Comparison of ENCODE assay signal across 10 mouse cellular contexts in genomic region chr11:55041348-55041747, GRCm38 (mm10). TPM values are rescaled to one million over a fixed set of nuclear protein-coding genes. Genes with fewer than 3 reads are reported as not detected.
DNase-seq lines count a peak whose midpoint lies in the region; ATAC-seq and TF ChIP-seq lines count a peak whose summit lies in the region.
"Had no signal": no experiment of that assay in that cellular context is flagged by ENCODE, and none has a peak within 500 bp of the region (broad histone marks: within the 10 kb centered on the region; RNA-seq: fewer than 3 reads in every experiment).

No protein-coding gene starts in this region.

- no peak for TF ChIP-seq POLR2A in heart, adult 2 months (IDR thresholded peaks at IDR 0.05; ENCODE audit: insufficient read depth, low read depth, low read length)
- no peak for TF ChIP-seq POLR2A in CH12.LX (IDR thresholded peaks at IDR 0.05; ENCODE audit: low read depth, low read length)
- no peak for TF ChIP-seq POLR2A in cortical plate, adult 2 months (IDR thresholded peaks at IDR 0.05; ENCODE audit: extremely low read depth, insufficient read depth, low read length)

- no peak overlapping the region for H3K4me3 ChIP-seq in heart, adult 2 months
- H3K4me3 ChIP-seq in liver, embryonic 14.5 days (ENCODE audit: insufficient read depth in 1 of 2, low read depth in 2 of 2, low read length in 2 of 2): no peak overlapping the region
- H3K4me3 ChIP-seq in liver, embryonic 11.5 days (ENCODE audit: low read depth, low read length): no peak overlapping the region
- no peak overlapping the region for H3K4me3 ChIP-seq in CH12.LX (replicated peaks in 1 of 3; ENCODE audit: low read depth in 2 of 3, low read length in 2 of 3, poor library complexity in 1 of 3)
- no peak overlapping the region for H3K4me3 ChIP-seq in cortical plate, adult 2 months (ENCODE audit: insufficient read depth, low read length)
- no peak overlapping the region for H3K4me3 ChIP-seq in midbrain, embryonic 16.5 days (ENCODE audit: low read depth, low read length)
- H3K4me3 ChIP-seq: erythroblast, embryonic 14.5 days had no signal

- dilution Hi-C loops in CH12.LX (cut with MboI; ENCODE audit: extremely low pct_ligation_motif_present, extremely low pct_unique_long_range_greater_than_20kb, low sequenced_read_pairs): no loop called here

- peak; percentile 29 for TF ChIP-seq RAD21 in CH12.LX (IDR thresholded peaks at IDR 0.05; ENCODE audit: low read depth, low read length)

- no peaks in the 10 kb centered on the region for H3K9me3 ChIP-seq in liver, embryonic 14.5 days (ENCODE audit: control insufficient read depth, low read length)
- no peaks in the 10 kb centered on the region for H3K9me3 ChIP-seq in liver, embryonic 11.5 days (ENCODE audit: control insufficient read depth, low read length)
- peaks cover 7% of the 10 kb centered on the region for H3K9me3 ChIP-seq in CH12.LX (replicated peaks; ENCODE audit: low read length)
- H3K9me3 ChIP-seq in midbrain, embryonic 16.5 days (replicated peaks; ENCODE audit: control insufficient read depth, low read length, poor library complexity, severe bottlenecking): no peaks in the 10 kb centered on the region

- TF ChIP-seq CTCF in heart, adult 2 months (IDR thresholded peaks at IDR 0.05): peak; percentile 69
- peak; percentile 56 for TF ChIP-seq CTCF in liver, embryonic 14.5 days (IDR thresholded peaks at IDR 0.05; ENCODE audit: low read depth)
- TF ChIP-seq CTCF in CH12.LX (conservative IDR thresholded peaks at IDR 0.05 in 1 of 2, IDR thresholded peaks at IDR 0.05 in 1 of 2; ENCODE audit: low read depth in 2 of 2, low read length in 2 of 2): peak; percentile 48 to 58; a peak in 3 of 4 replicates
- 0 out of 2 replicates have a peak, but pooled peaks have one; percentile 6 for TF ChIP-seq CTCF in cortical plate, adult 2 months (IDR thresholded peaks at IDR 0.05; ENCODE audit: extremely low read depth, insufficient read depth, low read length)

- no peak for DNase-seq in heart, adult 2 months
- DNase-seq in heart, postnatal 14 days: no peak
- no peak for DNase-seq in liver, embryonic 14.5 days (ENCODE audit: low read depth in 3 of 3, low spot score in 3 of 3)
- DNase-seq in liver, embryonic 11.5 days (ENCODE audit: low spot score): no peak
- DNase-seq in CH12.LX (ENCODE audit: extremely low read depth): no peak
- DNase-seq in embryo, embryonic 10.5 days (ENCODE audit: low spot score): no peak
- DNase-seq: kidney, postnatal 14 days had no signal

- 87% methylated on average over 4 of the region's 4 CpGs for WGBS in heart, adult 2 months
- WGBS in liver, embryonic 14.5 days (ENCODE audit: insufficient replicate concordance): 51% methylated on average over 4 of the region's 4 CpGs
- 79% methylated on average over 4 of the region's 4 CpGs for WGBS in liver, embryonic 11.5 days
- 86% methylated on average over 4 of the region's 4 CpGs for WGBS in midbrain, embryonic 16.5 days

- H3K4me1 ChIP-seq in heart, adult 2 months (ENCODE audit: control insufficient read depth, insufficient read depth, low read length): peaks cover 2% of the 10 kb centered on the region
- no peaks in the 10 kb centered on the region for H3K4me1 ChIP-seq in liver, embryonic 14.5 days (replicated peaks; ENCODE audit: control insufficient read depth in 2 of 2, insufficient read depth in 2 of 2, low read length in 1 of 2)
- H3K4me1 ChIP-seq in liver, embryonic 11.5 days (replicated peaks; ENCODE audit: control insufficient read depth, insufficient read depth, low read length): no peaks in the 10 kb centered on the region
- peaks cover 2 to 18% of the 10 kb centered on the region in 2 experiments; a peak in 2 of 4 replicates for H3K4me1 ChIP-seq in CH12.LX (ENCODE audit: control insufficient read depth in 1 of 2, insufficient read depth in 2 of 2)
- H3K4me1 ChIP-seq in cortical plate, adult 2 months (ENCODE audit: control insufficient read depth, insufficient read depth, low read length): no peaks in the 10 kb centered on the region
- H3K4me1 ChIP-seq in midbrain, embryonic 16.5 days (ENCODE audit: control insufficient read depth, insufficient read depth, low read length): no peaks in the 10 kb centered on the region

- no peaks in the 10 kb centered on the region for H3K79me2 ChIP-seq in heart, adult 2 months (replicated peaks; ENCODE audit: control insufficient read depth, insufficient read depth, low read length)
- no peaks in the 10 kb centered on the region for H3K79me2 ChIP-seq in CH12.LX (replicated peaks; ENCODE audit: control insufficient read depth, extremely low read depth, insufficient read depth, poor library complexity, severe bottlenecking)

- H3K27ac ChIP-seq in heart, adult 2 months: no peak overlapping the region
- no peak overlapping the region for H3K27ac ChIP-seq in liver, embryonic 14.5 days
- no peak overlapping the region for H3K27ac ChIP-seq in liver, embryonic 11.5 days (ENCODE audit: low read depth, low read length)
- H3K27ac ChIP-seq in CH12.LX (ENCODE audit: insufficient read depth, low read depth): no peak overlapping the region
- H3K27ac ChIP-seq in cortical plate, adult 2 months (ENCODE audit: insufficient read depth, low read length): no peak overlapping the region
- no peak overlapping the region for H3K27ac ChIP-seq in midbrain, embryonic 16.5 days (ENCODE audit: low read length)

- intact Hi-C loops in heart, adult 2 months (cut with DNase I): no loop called here
- intact Hi-C loops in heart, postnatal 14 days (cut with DNase I): no loop called here

- no peak overlapping the region for H3K4me2 ChIP-seq in liver, embryonic 14.5 days (ENCODE audit: low read depth)
- no peak overlapping the region for H3K4me2 ChIP-seq in liver, embryonic 11.5 days
- H3K4me2 ChIP-seq in CH12.LX (ENCODE audit: insufficient read depth, low read depth, poor library complexity, severe bottlenecking): no peak overlapping the region
- H3K4me2 ChIP-seq in midbrain, embryonic 16.5 days (ENCODE audit: low read length): no peak overlapping the region

- H3K27me3 ChIP-seq in heart, adult 2 months (ENCODE audit: control insufficient read depth, insufficient read depth, low read length): no peaks in the 10 kb centered on the region
- H3K27me3 ChIP-seq in liver, embryonic 14.5 days (ENCODE audit: control insufficient read depth, insufficient read depth, low read length): no peaks in the 10 kb centered on the region
- no peaks in the 10 kb centered on the region for H3K27me3 ChIP-seq in liver, embryonic 11.5 days (replicated peaks; ENCODE audit: control insufficient read depth, insufficient read depth, low read length)
- H3K27me3 ChIP-seq in CH12.LX (replicated peaks): no peaks in the 10 kb centered on the region
- H3K27me3 ChIP-seq in midbrain, embryonic 16.5 days (ENCODE audit: control insufficient read depth, insufficient read depth, low read depth, low read length): no peaks in the 10 kb centered on the region

- ATAC-seq in liver, embryonic 14.5 days (ENCODE audit: insufficient read depth): no peak
- no peak for ATAC-seq in liver, embryonic 11.5 days (replicated peaks; ENCODE audit: low FRiP score)
- ATAC-seq in midbrain, embryonic 16.5 days: no peak

- no peaks in the 10 kb centered on the region for H3K36me3 ChIP-seq in heart, adult 2 months (ENCODE audit: control insufficient read depth, insufficient read depth, low read length)
- H3K36me3 ChIP-seq in liver, embryonic 14.5 days (replicated peaks; ENCODE audit: control insufficient read depth, insufficient read depth, low read depth): no peaks in the 10 kb centered on the region
- H3K36me3 ChIP-seq in liver, embryonic 11.5 days (ENCODE audit: control insufficient read depth, insufficient read depth, low read length): no peaks in the 10 kb centered on the region
- no peaks in the 10 kb centered on the region for H3K36me3 ChIP-seq in CH12.LX (replicated peaks in 1 of 2; ENCODE audit: control insufficient read depth in 1 of 2, insufficient read depth in 1 of 2, low read length in 1 of 2)
- no peaks in the 10 kb centered on the region for H3K36me3 ChIP-seq in midbrain, embryonic 16.5 days (ENCODE audit: control insufficient read depth, insufficient read depth, low read length)

- H3K9ac ChIP-seq in heart, adult 2 months (ENCODE audit: low read depth, low read length): no peak overlapping the region
- no peak overlapping the region for H3K9ac ChIP-seq in liver, embryonic 14.5 days (replicated peaks)
- no peak overlapping the region for H3K9ac ChIP-seq in liver, embryonic 11.5 days (ENCODE audit: low read depth, low read length)
- H3K9ac ChIP-seq in CH12.LX (ENCODE audit: insufficient read depth, low read depth): no peak overlapping the region
- H3K9ac ChIP-seq in midbrain, embryonic 16.5 days (ENCODE audit: low read depth, low read length): no peak overlapping the region

- TF ChIP-seq EP300 in heart, adult 2 months (IDR thresholded peaks at IDR 0.05; ENCODE audit: insufficient read depth, low read depth, low read length): no peak
- TF ChIP-seq EP300 in liver, embryonic 14.5 days (IDR thresholded peaks at IDR 0.05; ENCODE audit: low read depth): no peak
- TF ChIP-seq EP300 in CH12.LX (IDR thresholded peaks at IDR 0.05; ENCODE audit: low read length): no peak

- in situ Hi-C loops in CH12.LX (cut with MboI; ENCODE audit: low pct_ligation_motif_present, low pct_unique_long_range_greater_than_20kb, low sequenced_read_pairs): loop anchor here (5.0 kb wide), 3 partner anchors 41 to 121 kb away; no protein-coding TSS in a partner anchor

RNA-seq across cellular contexts. Expression of gene Anxa6, which starts 8.1 kb away (rescaled TPM):
- total RNA-seq in heart, adult 2 months (2021): 100 to 1,000 TPM; 205 to 213 TPM
- polyA plus RNA-seq in heart, adult 2 months (2012; rRNA removed): 136 and 193 TPM in 2 replicates
- 100 to 1,000 TPM; 252 to 259 TPM for total RNA-seq in heart, postnatal 14 days (2021)
- polyA plus RNA-seq in liver, embryonic 14.5 days (2012; rRNA removed): 21.2 and 24.2 TPM in 2 replicates
- polyA plus RNA-seq in liver, embryonic 14.5 days (2014; fragmentation: Nextera tagmentation; extraction: Ambion mirVana): 36.7 and 42.1 TPM in 2 replicates
- polyA plus RNA-seq in liver, embryonic 11.5 days (2014; fragmentation: Nextera tagmentation; extraction: Ambion mirVana): 78.5 and 86.6 TPM in 2 replicates
- total RNA-seq in CH12.LX (2012; rRNA removed): 163 and 168 TPM in 2 replicates
- 115 and 125 TPM in 2 replicates for total RNA-seq in CH12.LX (2014; rRNA removed)
- polyA plus RNA-seq in CH12.LX (2012; ENCODE audit: insufficient read length, low read depth): 162 and 163 TPM in 2 replicates
- 89.3 and 93.8 TPM in 2 replicates for polyA plus RNA-seq in cortical plate, adult 2 months (2012; rRNA removed)
- 36.3 and 37.0 TPM in 2 replicates for polyA plus RNA-seq in midbrain, embryonic 16.5 days (2015; fragmentation: Nextera tagmentation; extraction: Ambion mirVana)

RNA-seq across cellular contexts. Expression of gene Ccdc69, which starts 36.6 kb away (rescaled TPM):
- total RNA-seq in heart, adult 2 months (2021): 1 to 10 TPM; 6.5 to 9.7 TPM
- 9.2 and 24.8 TPM in 2 replicates for polyA plus RNA-seq in heart, adult 2 months (2012; rRNA removed)
- total RNA-seq in heart, postnatal 14 days (2021): 10 to 100 TPM; 11.9 to 12.8 TPM
- polyA plus RNA-seq in liver, embryonic 14.5 days (2012; rRNA removed): 0.61 and 0.77 TPM in 2 replicates
- polyA plus RNA-seq in liver, embryonic 14.5 days (2014; fragmentation: Nextera tagmentation; extraction: Ambion mirVana): 1.0 and 1.1 TPM in 2 replicates
- polyA plus RNA-seq in liver, embryonic 11.5 days (2014; fragmentation: Nextera tagmentation; extraction: Ambion mirVana): 1.2 and 1.4 TPM in 2 replicates
- total RNA-seq in CH12.LX (2012; rRNA removed) (4.3 and 4.4 TPM in 2 replicates), CH12.LX (2014; rRNA removed) (0.27 TPM in 1 of 2 replicates, not detected in the other)
- 0.23 and 0.61 TPM in 2 replicates for polyA plus RNA-seq in CH12.LX (2012; ENCODE audit: insufficient read length, low read depth)
- polyA plus RNA-seq in cortical plate, adult 2 months (2012; rRNA removed): 0.58 and 0.72 TPM in 2 replicates
- polyA plus RNA-seq in midbrain, embryonic 16.5 days (2015; fragmentation: Nextera tagmentation; extraction: Ambion mirVana): 0.19 and 0.27 TPM in 2 replicates
- polyA plus RNA-seq: erythroblast, embryonic 14.5 days had no signal

RNA-seq across cellular contexts. Expression of gene Gm2a, which starts 56.6 kb away (rescaled TPM):
- total RNA-seq in heart, adult 2 months (2021): 10 to 100 TPM; 10.3 to 10.8 TPM
- polyA plus RNA-seq in heart, adult 2 months (2012; rRNA removed): 18.6 and 19.8 TPM in 2 replicates
- 10 to 100 TPM; 11.5 to 13.2 TPM for total RNA-seq in heart, postnatal 14 days (2021)
- 5.1 and 5.5 TPM in 2 replicates for polyA plus RNA-seq in liver, embryonic 14.5 days (2012; rRNA removed)
- 14.2 and 14.9 TPM in 2 replicates for polyA plus RNA-seq in liver, embryonic 14.5 days (2014; fragmentation: Nextera tagmentation; extraction: Ambion mirVana)
- polyA plus RNA-seq in liver, embryonic 11.5 days (2014; fragmentation: Nextera tagmentation; extraction: Ambion mirVana): 13.9 and 15.9 TPM in 2 replicates
- total RNA-seq in CH12.LX (2012; rRNA removed) (24.1 and 26.5 TPM in 2 replicates), CH12.LX (2014; rRNA removed) (8.9 and 10.0 TPM in 2 replicates)
- polyA plus RNA-seq in CH12.LX (2012; ENCODE audit: insufficient read length, low read depth): 24.1 and 25.6 TPM in 2 replicates
- polyA plus RNA-seq in cortical plate, adult 2 months (2012; rRNA removed): 44.2 and 44.4 TPM in 2 replicates
- 22.3 and 32.5 TPM in 2 replicates for polyA plus RNA-seq in midbrain, embryonic 16.5 days (2015; fragmentation: Nextera tagmentation; extraction: Ambion mirVana)

Comparison
In these comparisons a context has a peak if more than half of its experiments do, and no peak if none do; other contexts are left out.
1. CTCF ChIP-seq: peak in every context shown above with its lines; median percentile 69 in heart, adult 2 months; 56 in liver, embryonic 14.5 days; 53 in CH12.LX; 6 in cortical plate, adult 2 months.